Mouse (Mus musculus) left cerebral cortex, adult 18-20 months (tissue): ENCODE results near the gene Wipf3. TPM values are rescaled to one million over a fixed set of nuclear protein-coding genes. Genes with fewer than 3 reads are reported as not detected.

Source experiments
- DNase-seq, 2 experiments: peaks; one replicate each; pipeline ENCODE4 v3.0.0; 2021 to 2022; ENCODE audit warnings: low spot score in 2 of 2, mixed read lengths in 1 of 2
- long read RNA-seq, 2 experiments: library from polyadenylated mRNA; stranded (forward); transcript quantifications; one replicate each; pipeline ENCODE4 v2.0.0; 2021
- total RNA-seq, 2 experiments: library from RNA; stranded (reverse); gene quantifications; 2 replicates each; pipeline ENCODE4 v1.2.3; 2021

Wipf3 gene
- total RNA-seq = 10 to 100 TPM; 73.0 to 85.6 TPM
- long read RNA-seq, experiment 1, partial matches to known transcripts = 13 of 34 reads
- long read RNA-seq, experiment 1, other reads (novel, unspliced or antisense) = 21 of 34 reads
- long read RNA-seq, experiment 2, partial matches to known transcripts = 9 of 30 reads
- long read RNA-seq, experiment 2, other reads (novel, unspliced or antisense) = 21 of 30 reads

- peak; percentile 57 to 73 for DNase-seq
These were observed at the start of gene Wipf3 for GRCm38 (mm10) chr6:54429447-54430194. Gene Wipf3, plus strand, starts transcription at chr6:54429603.

DNA sequence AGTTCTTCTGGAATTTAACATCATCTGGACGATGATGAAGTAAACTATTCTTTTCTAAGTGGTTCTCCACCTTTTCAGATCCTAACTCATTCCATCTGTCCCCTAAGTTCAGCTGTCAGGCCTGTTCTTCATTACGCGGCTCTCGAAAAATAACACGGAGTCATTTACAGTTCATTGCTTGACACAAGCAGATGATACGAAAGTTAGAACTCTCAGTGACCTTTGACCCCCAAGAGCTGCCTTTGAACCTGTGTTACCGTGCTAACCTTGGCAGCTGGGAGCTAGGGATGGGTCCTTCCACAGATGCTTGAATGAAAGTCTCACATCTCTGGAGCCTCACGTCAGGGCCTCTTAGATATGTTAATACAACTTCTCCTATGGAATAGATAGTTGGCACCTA is 46.8 kb upstream of the Wipf3 start:
- DNase-seq = no peak

GRCm38 (mm10) chr6:54383893-54384524 is 45.4 kb upstream of the Wipf3 start:
- DNase-seq = no peak

- no peak for DNase-seq
These were observed 44.6 kb upstream of the Wipf3 start for GRCm38 (mm10) chr6:54384777-54385176.

GRCm38 (mm10) chr6:54386429-54386828 is 43.0 kb upstream of the Wipf3 start:
- DNase-seq = peak in 1 of 2 experiments; percentile 31

- no peak for DNase-seq
These were observed 42.4 kb upstream of the Wipf3 start for GRCm38 (mm10) chr6:54387044-54387443.

DNA sequence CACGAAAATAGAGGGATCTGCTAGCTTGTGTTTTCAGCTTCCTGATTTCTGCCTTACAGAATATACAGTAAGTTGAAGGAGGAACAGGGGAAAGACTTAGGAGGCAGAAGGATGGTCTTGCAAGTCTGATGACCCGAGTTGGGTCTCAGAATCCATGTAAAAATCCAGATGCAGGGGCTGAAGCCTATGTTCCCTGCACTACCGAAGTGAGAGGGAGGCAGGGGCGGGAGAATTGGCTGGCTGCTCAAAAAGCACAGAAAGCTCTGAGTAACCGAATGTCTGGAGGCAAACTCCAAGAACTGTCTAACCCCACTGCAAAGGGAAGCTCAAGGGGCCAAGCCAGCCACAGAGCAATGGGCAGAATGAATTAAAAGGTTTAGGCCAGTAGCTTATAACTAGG is 41.7 kb upstream of the Wipf3 start:
- peak in 1 of 2 experiments; percentile 62 for DNase-seq

DNA sequence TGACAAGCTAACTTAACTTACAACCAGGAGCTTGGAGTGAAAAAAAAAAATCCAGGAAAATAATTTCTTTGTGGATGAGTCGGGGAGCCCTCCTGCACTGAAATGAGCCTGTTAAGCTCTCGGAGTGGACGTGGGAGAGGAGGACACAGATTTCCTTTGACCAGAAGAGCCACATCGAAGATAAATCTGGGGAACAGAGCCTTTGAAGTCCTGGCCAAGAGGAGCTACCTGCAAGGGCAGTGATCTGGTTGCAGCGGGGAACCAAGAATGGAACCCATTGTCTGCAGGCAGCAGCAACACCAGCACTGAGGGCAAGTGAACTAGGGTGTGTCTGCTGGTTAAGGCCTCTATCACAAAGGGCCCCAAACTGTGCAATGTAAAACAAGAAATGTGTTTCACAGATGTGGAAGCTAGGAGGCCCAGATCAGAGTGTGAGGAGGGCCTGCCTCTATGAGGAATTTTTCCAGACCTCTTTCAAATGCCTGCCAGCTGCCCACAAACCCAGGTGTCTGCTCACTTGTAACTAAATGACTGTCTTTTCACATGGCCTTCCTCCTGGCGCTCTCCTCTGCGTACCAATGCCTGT is 40.6 kb upstream of the Wipf3 start:
- DNase-seq = no peak

DNA sequence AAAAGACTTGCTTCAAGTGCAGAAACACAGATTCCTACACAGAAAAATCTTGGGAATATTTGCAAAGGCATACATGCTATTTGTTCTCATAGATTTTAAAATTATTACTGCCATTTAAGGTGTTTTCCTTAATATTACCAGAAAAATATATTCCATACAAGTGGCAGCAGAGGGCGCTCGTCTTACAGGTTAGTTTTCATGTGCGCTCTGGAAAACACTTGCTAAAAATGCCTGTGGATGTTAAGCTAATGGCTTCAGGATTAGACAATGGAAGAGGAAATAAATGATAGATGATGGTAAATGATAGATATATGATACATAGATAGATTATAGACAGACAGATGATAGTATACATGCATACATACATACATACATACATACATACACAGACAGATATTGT is 37.6 kb upstream of the Wipf3 start:
- DNase-seq = peak; percentile 57 to 71

- DNase-seq = no peak
These were observed 35.5 kb upstream of the Wipf3 start for GRCm38 (mm10) chr6:54393886-54394285.

- DNase-seq = no peak
These were observed 30.0 kb upstream of the Wipf3 start for GRCm38 (mm10) chr6:54399194-54399923.

DNA sequence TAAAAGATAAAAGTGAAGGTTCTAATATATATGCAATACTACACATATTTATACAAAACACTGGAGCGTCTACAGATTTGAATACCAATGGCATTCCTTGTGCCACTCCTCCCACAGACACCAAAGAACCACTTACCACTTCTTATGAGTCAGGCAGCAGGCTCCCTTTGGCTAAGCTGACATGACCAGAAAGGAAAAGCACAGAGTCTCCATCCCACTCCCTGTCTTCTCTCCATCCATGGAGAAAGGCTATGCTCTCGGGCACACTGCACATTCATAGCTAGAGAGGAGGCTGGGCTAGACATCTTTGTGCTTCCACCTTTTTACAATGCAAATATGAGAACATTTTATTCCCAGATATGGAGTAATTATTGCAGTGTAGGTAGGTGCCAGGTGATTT is 27.9 kb upstream of the Wipf3 start:
- no peak for DNase-seq

GRCm38 (mm10) chr6:54404916-54405315 is 24.5 kb upstream of the Wipf3 start:
- DNase-seq = no peak

GRCm38 (mm10) chr6:54406116-54406515 is 23.3 kb upstream of the Wipf3 start:
- no peak for DNase-seq

GRCm38 (mm10) chr6:54409271-54409670 is 20.1 kb upstream of the Wipf3 start:
- DNase-seq = no peak

- no peak for DNase-seq
These were observed 19.0 kb upstream of the Wipf3 start for GRCm38 (mm10) chr6:54410451-54410850.

DNA sequence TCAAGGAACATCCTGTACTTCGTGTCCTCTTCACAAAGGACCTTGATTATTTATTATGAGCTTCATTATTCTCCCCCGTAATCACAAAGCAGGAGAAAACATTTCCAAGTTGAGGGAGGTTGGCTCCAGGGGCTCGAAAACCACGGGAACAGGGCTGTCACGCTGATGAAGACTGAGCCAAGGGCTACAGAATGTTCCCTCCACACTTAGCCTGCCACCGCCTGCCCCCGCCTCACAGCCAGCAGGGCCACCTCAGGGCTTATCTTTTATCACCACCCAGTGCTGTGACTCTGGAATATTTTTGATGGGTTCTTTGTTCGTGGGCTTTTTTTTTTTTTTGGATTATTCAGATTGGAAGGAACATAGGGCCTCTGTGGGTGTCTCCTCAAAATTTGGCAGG is 17.8 kb upstream of the Wipf3 start:
- DNase-seq = no peak

- DNase-seq = no peak
These were observed 16.5 kb upstream of the Wipf3 start for GRCm38 (mm10) chr6:54412879-54413278.

DNA sequence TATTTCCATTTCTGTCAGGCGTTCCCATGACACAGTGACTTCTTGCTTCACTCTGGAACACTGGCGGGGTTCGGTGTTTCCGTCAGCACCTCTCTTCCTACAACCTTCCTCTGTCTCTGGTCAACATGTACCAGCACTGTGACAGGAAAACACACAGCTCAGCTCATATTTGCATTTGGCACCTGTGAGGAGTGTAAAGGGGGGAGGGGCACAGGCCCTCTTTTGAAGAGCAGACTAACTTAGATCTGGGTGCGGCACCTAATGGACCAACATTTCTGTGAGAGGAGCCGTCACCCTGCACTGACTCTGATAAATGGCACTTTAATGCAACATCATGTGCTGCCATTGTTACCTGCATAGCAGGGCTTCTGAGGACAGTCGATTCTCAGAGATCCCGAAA is 4.2 kb upstream of the Wipf3 start:
- DNase-seq = no peak

GRCm38 (mm10) chr6:54428850-54429446 is 455 bp upstream of the Wipf3 start:
- no peak for DNase-seq

DNA sequence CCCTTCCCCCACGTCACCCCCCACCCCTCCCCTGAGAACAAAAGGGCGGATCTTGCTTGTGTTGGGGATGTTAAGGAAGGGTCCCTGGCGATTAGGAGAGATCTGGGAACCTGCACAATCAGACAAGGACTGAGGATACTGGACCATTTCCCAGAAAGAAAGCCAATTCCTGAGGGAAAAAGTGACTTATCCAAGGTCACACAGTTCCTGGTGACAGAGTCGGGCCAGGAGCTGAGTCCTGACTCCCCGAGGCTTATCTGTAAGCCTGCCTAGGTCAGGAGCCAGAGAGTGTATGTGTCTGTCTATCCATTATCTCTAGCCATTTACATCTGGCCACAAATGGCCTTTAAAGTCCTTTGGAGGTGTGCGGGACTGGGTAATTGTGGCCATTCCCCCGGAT is 818 bp downstream of the Wipf3 start:
- no peak for DNase-seq
